Mouse (Mus musculus): ENCODE measurements around the gene Hk1.
A peak's percentile ranks its signal among the peaks of the same experiment; 100 is the strongest.
"Not testable (repeated sequence)": the region's sequence is repeated elsewhere in the genome, so short reads cannot be mapped to it uniquely, and the experiment has no call there.

The Hk1 gene

GRCm38 (mm10) chr10:62341956-62342355 is 37.8 kb downstream of the Hk1 start:
- DNase-seq (ENCODE audit: low spot score in 2 of 2): no peak

GRCm38 (mm10) chr10:62340991-62341390 is 38.7 kb downstream of the Hk1 start:
- DNase-seq (ENCODE audit: low spot score in 2 of 2): no peak

- DNase-seq (ENCODE audit: low spot score in 2 of 2): peak; percentile 98 to 99
Observed at GRCm38 (mm10) chr10:62340095-62340731, 39.5 kb downstream of the Hk1 start.

GRCm38 (mm10) chr10:62339211-62340094 is 40.3 kb downstream of the Hk1 start:
- DNase-seq (ENCODE audit: low spot score in 2 of 2): peak; percentile 69 to 78

- DNase-seq (ENCODE audit: low spot score in 2 of 2): no peak
Observed at GRCm38 (mm10) chr10:62338626-62339025, 41.1 kb downstream of the Hk1 start.

- no peak for DNase-seq (ENCODE audit: low spot score in 2 of 2)
Observed at GRCm38 (mm10) chr10:62338176-62338575, 41.5 kb downstream of the Hk1 start.

- no peak for DNase-seq (ENCODE audit: low spot score in 2 of 2)
Observed at GRCm38 (mm10) chr10:62336601-62337578, 42.8 kb downstream of the Hk1 start.

GRCm38 (mm10) chr10:62335423-62335776 is 44.3 kb downstream of the Hk1 start:
- no peak for DNase-seq (ENCODE audit: low spot score in 2 of 2)

GRCm38 (mm10) chr10:62334686-62335422 is 44.9 kb downstream of the Hk1 start:
- DNase-seq (ENCODE audit: low spot score in 2 of 2): no peak

GRCm38 (mm10) chr10:62333269-62333668 is 46.4 kb downstream of the Hk1 start:
- DNase-seq (ENCODE audit: low spot score in 2 of 2): no peak

- DNase-seq (ENCODE audit: low spot score in 2 of 2): peak; percentile 60 to 70
Observed at GRCm38 (mm10) chr10:62332514-62332913, 47.2 kb downstream of the Hk1 start.

GRCm38 (mm10) chr10:62331771-62332170 is 47.9 kb downstream of the Hk1 start:
- no peak for DNase-seq (ENCODE audit: low spot score in 2 of 2)

- no peak for DNase-seq (ENCODE audit: low spot score in 2 of 2)
Observed at GRCm38 (mm10) chr10:62331296-62331695, 48.4 kb downstream of the Hk1 start.

- no peak for DNase-seq (ENCODE audit: low spot score in 2 of 2)
Observed at GRCm38 (mm10) chr10:62329846-62330245, 49.9 kb downstream of the Hk1 start.

GRCm38 (mm10) chr10:62328886-62329412 is 50.8 kb downstream of the Hk1 start:
- no peak for DNase-seq (ENCODE audit: low spot score in 2 of 2)

GRCm38 (mm10) chr10:62327572-62328317 is 52.0 kb downstream of the Hk1 start:
- DNase-seq (ENCODE audit: low spot score in 2 of 2): no peak

- DNase-seq (ENCODE audit: low spot score in 2 of 2): no peak
Observed at GRCm38 (mm10) chr10:62326818-62327571, 52.7 kb downstream of the Hk1 start.

- no peak for DNase-seq (ENCODE audit: low spot score in 2 of 2)
Observed at GRCm38 (mm10) chr10:62326002-62326401, 53.7 kb downstream of the Hk1 start.

- DNase-seq (ENCODE audit: low spot score in 2 of 2): not testable (repeated sequence)
Observed at GRCm38 (mm10) chr10:62322821-62323220, 56.9 kb downstream of the Hk1 start.

GRCm38 (mm10) chr10:62321457-62321856 is 58.3 kb downstream of the Hk1 start:
- DNase-seq (ENCODE audit: low spot score in 2 of 2): no peak
